Mouse (Mus musculus): ENCODE measurements around the gene Ssmem1. TPM values are rescaled to one million over a fixed set of nuclear protein-coding genes. Genes with fewer than 3 reads are reported as not detected.

Ssmem1 gene
- polyA plus RNA-seq, 2 experiments = 0.10 to 0.17 TPM

DNA sequence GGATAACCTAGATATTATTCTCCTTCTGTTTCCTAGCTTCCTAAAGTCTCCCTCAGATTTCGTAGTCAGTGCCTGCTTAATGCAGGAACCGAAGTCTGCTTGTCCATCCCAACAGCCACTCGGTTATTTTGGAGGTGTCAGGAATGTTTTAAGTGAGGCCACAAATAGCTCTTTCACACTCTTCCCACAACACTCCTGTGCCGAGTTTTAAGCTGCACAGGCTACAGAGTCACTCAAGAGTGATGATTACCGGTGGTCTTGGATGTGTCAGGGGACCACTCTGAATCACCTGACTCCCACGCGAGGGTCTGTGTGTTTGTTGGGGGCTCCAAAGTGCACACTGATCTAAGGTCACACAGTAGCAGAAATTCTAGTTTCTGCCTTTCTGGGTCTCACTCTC lies 36.0 kb downstream of the Ssmem1 start:
- Histone ChIP-seq H3K27me3 (ENCODE audit: control insufficient read depth, insufficient read depth, low read length) (no peaks in the 10 kb centered on the region), H3K27ac (replicated peaks; ENCODE audit: low read depth, low read length) (0 out of 2 replicates have a peak overlapping the region, but pooled peaks have one; percentile 30), H3K4me3 (replicated peaks; ENCODE audit: low read length) (no peak overlapping the region), H3K9me3 (ENCODE audit: control insufficient read depth, low read length) (no peaks in the 10 kb centered on the region), H3K4me1 (ENCODE audit: control insufficient read depth, insufficient read depth, low read length) (peaks cover 66% of the 10 kb centered on the region), H3K9ac (ENCODE audit: low read depth, low read length, severe bottlenecking) (no peak overlapping the region), H3K36me3 (ENCODE audit: control insufficient read depth, insufficient read depth, low read length) (no peaks in the 10 kb centered on the region), H3K4me2 (replicated peaks; ENCODE audit: low read depth, low read length, severe bottlenecking) (no peak overlapping the region)
- WGBS = 43% methylated on average over 7 of the region's 7 CpGs
- DNase-seq (ENCODE audit: low spot score) (no peak), ATAC-seq (ENCODE audit: low FRiP score, low read depth) (no peak)
- TF ChIP-seq POLR2A (IDR thresholded peaks at IDR 0.05; ENCODE audit: borderline replicate concordance, extremely low read depth, insufficient read depth, insufficient read length) = no peak

DNA sequence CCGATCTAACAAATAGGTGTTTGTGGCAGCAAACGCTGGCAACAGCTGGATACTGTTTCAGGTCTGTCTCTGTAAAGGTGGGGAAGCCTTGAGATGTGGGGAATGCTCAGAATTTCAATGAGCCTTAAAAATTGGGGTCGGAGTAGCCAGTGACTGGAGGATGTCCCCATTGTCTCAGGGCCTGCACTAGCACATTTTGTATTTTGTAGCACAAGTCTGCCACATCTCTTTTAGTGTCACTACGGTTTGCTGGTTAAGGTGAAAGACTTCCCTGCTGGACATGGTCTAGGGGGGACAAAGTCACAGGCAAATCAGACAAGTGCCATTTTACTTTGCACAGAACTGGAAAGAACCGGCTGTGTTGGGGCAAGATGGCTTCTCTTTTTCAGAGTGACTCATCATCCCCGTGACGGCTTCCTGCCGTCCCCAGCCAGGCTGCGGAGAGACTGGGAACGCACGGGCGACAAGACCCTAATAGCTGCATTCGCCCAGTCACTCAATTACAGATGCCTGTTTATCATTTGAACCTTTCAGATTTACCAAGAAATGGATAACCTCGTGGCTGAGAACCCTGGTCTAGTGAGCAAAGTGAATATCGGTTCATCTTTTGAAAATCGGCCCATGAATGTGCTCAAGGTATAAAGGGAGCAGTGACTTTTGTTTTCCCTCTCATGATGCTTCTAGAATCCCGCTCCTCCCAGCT lies 37.1 kb downstream of the Ssmem1 start:
- Histone ChIP-seq H3K27ac (replicated peaks; ENCODE audit: low read depth, low read length) (peak overlapping the region; percentile 84), H3K27me3 (ENCODE audit: control insufficient read depth, insufficient read depth, low read length) (no peaks in the 10 kb centered on the region), H3K9ac (ENCODE audit: low read depth, low read length, severe bottlenecking) (peak overlapping the region; percentile 29), H3K9me3 (ENCODE audit: control insufficient read depth, low read length) (no peaks in the 10 kb centered on the region), H3K4me2 (replicated peaks; ENCODE audit: low read depth, low read length, severe bottlenecking) (peak overlapping the region; percentile 44), H3K4me1 (ENCODE audit: control insufficient read depth, insufficient read depth, low read length) (peaks cover 67% of the 10 kb centered on the region), H3K36me3 (ENCODE audit: control insufficient read depth, insufficient read depth, low read length) (no peaks in the 10 kb centered on the region), H3K4me3 (replicated peaks; ENCODE audit: low read length) (peak overlapping the region; percentile 6; the same call in 1 of the 2 replicates)
- 5% methylated on average over 17 of the region's 17 CpGs for WGBS
- no peak for DNase-seq (ENCODE audit: low spot score)
- no peak for TF ChIP-seq POLR2A (IDR thresholded peaks at IDR 0.05; ENCODE audit: borderline replicate concordance, extremely low read depth, insufficient read depth, insufficient read length)
- ATAC-seq (ENCODE audit: low FRiP score, low read depth) = peak; percentile 23; the same call in 1 of the 2 replicates

DNA sequence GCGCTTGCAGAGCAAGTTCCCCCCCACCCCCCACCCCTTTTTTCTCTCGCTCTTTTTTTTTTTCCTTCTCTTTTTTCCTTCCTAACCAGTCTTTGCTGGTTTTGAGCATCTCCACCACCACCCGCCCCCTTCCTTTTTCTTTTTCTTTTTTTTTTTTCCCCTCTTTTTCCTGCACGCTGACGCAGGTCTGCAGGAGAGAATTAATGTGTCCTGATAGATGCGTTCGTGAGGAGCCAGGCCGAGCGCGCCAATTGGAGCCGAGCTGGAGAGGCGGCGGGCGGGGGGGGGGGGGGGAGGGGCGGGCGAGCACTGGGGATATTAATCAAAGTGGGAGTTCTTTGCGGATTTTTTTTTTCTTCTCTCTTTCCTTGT lies 37.6 kb downstream of the Ssmem1 start:
- H3K9ac ChIP-seq (ENCODE audit: low read depth, low read length, severe bottlenecking) = peak overlapping the region; percentile 29
- H3K4me1 ChIP-seq (ENCODE audit: control insufficient read depth, insufficient read depth, low read length) = peaks cover 71% of the 10 kb centered on the region
- no peaks in the 10 kb centered on the region for H3K9me3 ChIP-seq (ENCODE audit: control insufficient read depth, low read length)
- no peak for DNase-seq (ENCODE audit: low spot score)
- peak overlapping the region; percentile 44 for H3K4me2 ChIP-seq (replicated peaks; ENCODE audit: low read depth, low read length, severe bottlenecking)
- H3K4me3 ChIP-seq (replicated peaks; ENCODE audit: low read length) = peak overlapping the region; percentile 6; the same call in 1 of the 2 replicates
- H3K27ac ChIP-seq (replicated peaks; ENCODE audit: low read depth, low read length) = peak overlapping the region; percentile 84
- ATAC-seq (ENCODE audit: low FRiP score, low read depth) = no peak; the same call in 1 of the 2 replicates
- H3K36me3 ChIP-seq (ENCODE audit: control insufficient read depth, insufficient read depth, low read length) = no peaks in the 10 kb centered on the region
- no peaks in the 10 kb centered on the region for H3K27me3 ChIP-seq (ENCODE audit: control insufficient read depth, insufficient read depth, low read length)
- TF ChIP-seq POLR2A (IDR thresholded peaks at IDR 0.05; ENCODE audit: borderline replicate concordance, extremely low read depth, insufficient read depth, insufficient read length) = no peak
- 0% methylated on average over 17 of the region's 17 CpGs for WGBS

DNA sequence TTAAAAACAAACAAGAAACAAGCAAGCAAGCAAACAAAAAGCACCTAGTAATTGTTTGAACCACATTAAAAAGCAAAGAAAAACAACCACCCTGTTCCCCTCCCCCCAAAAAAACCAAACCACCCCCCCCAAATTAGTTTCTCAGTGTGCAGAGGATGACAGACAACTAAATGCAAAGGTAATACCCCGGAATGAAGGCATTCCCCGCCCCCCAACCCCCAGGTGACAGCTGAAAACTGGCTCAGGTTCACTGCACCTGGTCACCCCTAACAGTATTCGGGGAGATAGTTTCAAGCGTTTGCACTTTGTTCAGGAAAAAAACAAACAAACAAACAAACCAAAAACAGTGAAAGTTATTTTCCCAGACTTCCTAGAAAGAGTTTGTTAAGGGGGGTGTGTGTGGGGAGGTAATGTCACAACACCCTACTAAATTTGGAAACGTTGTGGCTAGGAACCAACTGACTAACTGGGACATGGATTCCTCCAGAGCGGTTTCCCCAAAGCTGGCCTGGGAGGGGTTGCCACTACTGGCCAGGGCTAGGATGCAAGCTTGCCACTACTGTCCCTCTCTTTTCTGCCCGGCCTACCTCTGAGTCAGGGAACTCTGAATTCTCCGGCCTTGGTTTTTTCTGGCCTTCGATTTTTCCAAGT lies 38.1 kb downstream of the Ssmem1 start:
- Histone ChIP-seq H3K9me3 (ENCODE audit: control insufficient read depth, low read length) (no peaks in the 10 kb centered on the region), H3K4me3 (replicated peaks; ENCODE audit: low read length) (no peak overlapping the region), H3K27me3 (ENCODE audit: control insufficient read depth, insufficient read depth, low read length) (no peaks in the 10 kb centered on the region), H3K36me3 (ENCODE audit: control insufficient read depth, insufficient read depth, low read length) (no peaks in the 10 kb centered on the region), H3K9ac (ENCODE audit: low read depth, low read length, severe bottlenecking) (peak overlapping the region; percentile 9; the same call in 1 of the 2 replicates), H3K4me2 (replicated peaks; ENCODE audit: low read depth, low read length, severe bottlenecking) (peak overlapping the region; percentile 44), H3K4me1 (ENCODE audit: control insufficient read depth, insufficient read depth, low read length) (peaks cover 74% of the 10 kb centered on the region), H3K27ac (replicated peaks; ENCODE audit: low read depth, low read length) (peak overlapping the region; percentile 84)
- DNase-seq (ENCODE audit: low spot score) (no peak), ATAC-seq (ENCODE audit: low FRiP score, low read depth) (no peak)
- no peak for TF ChIP-seq POLR2A (IDR thresholded peaks at IDR 0.05; ENCODE audit: borderline replicate concordance, extremely low read depth, insufficient read depth, insufficient read length)
- WGBS = 20% methylated on average over 9 of the region's 9 CpGs

DNA sequence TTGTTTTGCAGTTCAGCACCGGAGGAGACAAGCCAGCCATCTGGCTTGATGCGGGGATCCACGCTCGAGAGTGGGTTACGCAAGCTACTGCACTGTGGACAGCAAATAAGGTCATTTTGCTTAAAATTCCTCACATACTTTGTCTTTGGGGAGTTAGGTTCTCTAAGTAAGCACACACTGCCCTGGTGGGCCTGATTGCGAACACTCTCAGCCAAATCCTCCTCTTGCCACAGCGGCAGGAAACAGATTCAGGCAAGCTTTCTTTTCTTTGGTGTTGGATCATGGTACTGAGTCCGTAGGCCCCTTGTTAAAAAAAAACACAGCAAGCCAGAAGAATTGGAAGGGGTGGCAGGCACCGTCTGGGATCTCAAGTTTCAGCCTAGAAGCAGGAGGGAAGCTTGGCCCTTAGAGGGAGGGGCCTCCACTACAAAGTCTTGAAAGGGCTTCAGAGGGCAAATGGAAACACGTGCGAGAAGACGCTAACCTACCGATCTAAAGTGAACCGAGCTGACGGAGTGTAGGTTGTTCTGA lies 39.6 kb downstream of the Ssmem1 start:
- Histone ChIP-seq H3K9me3 (ENCODE audit: control insufficient read depth, low read length) (no peaks in the 10 kb centered on the region), H3K4me1 (ENCODE audit: control insufficient read depth, insufficient read depth, low read length) (peaks cover 73% of the 10 kb centered on the region), H3K4me3 (replicated peaks; ENCODE audit: low read length) (no peak overlapping the region), H3K36me3 (ENCODE audit: control insufficient read depth, insufficient read depth, low read length) (no peaks in the 10 kb centered on the region), H3K27ac (replicated peaks; ENCODE audit: low read depth, low read length) (peak overlapping the region; percentile 84), H3K9ac (ENCODE audit: low read depth, low read length, severe bottlenecking) (peak overlapping the region; percentile 1), H3K27me3 (ENCODE audit: control insufficient read depth, insufficient read depth, low read length) (no peaks in the 10 kb centered on the region), H3K4me2 (replicated peaks; ENCODE audit: low read depth, low read length, severe bottlenecking) (peak overlapping the region; percentile 6)
- ATAC-seq (ENCODE audit: low FRiP score, low read depth) (peak; percentile 32), DNase-seq (ENCODE audit: low spot score) (peak; percentile 69)
- WGBS = 6% methylated on average over 15 of the region's 15 CpGs
- TF ChIP-seq POLR2A (IDR thresholded peaks at IDR 0.05; ENCODE audit: borderline replicate concordance, extremely low read depth, insufficient read depth, insufficient read length) = no peak

Measured in limb, embryonic 14.5 days (tissue).